8 mouse cellular contexts compared by ENCODE assay signal in genomic region chr19:24173608-24174523, GRCm38 (mm10). TPM values are rescaled to one million over a fixed set of nuclear protein-coding genes. Genes with fewer than 3 reads are reported as not detected.
A peak's percentile ranks its signal among the peaks of the same experiment; 100 is the strongest.
DNase-seq lines count a peak whose midpoint lies in the region; ATAC-seq lines count a peak whose summit lies in the region.

No protein-coding gene starts in this region.

- peak; percentile 90 for DNase-seq in ZHBTc4 (ENCODE audit: low read depth, low spot score)
- peak; percentile 72 to 87 for DNase-seq in cerebellum, postnatal 4 days (ENCODE audit: low spot score in 2 of 2)
- peak; percentile 91 for DNase-seq in gastrocnemius, postnatal 10 days
- DNase-seq in left cerebral cortex, adult 9 months (ENCODE audit: low spot score in 2 of 2), result peak; percentile 74 to 90
- DNase-seq in right cerebral cortex, postnatal 10 days (ENCODE audit: low spot score in 2 of 2), result peak; percentile 92
- DNase-seq in urinary bladder, postnatal 14 days (ENCODE audit: low spot score), result peak; percentile 95

- H3K4me1 ChIP-seq in megakaryocyte, embryonic 14.5 days, result peaks cover 46% of the 10 kb centered on the region

- H3K4me3 ChIP-seq in megakaryocyte, embryonic 14.5 days (replicated peaks), result peak overlapping the region; percentile 94

- ATAC-seq in inflammation-experienced regulatory T-cells, adult 6 months, result peak; percentile 76

- peaks cover 8% of the 10 kb centered on the region for H3K27me3 ChIP-seq in megakaryocyte, embryonic 14.5 days (replicated peaks)

- no peaks in the 10 kb centered on the region for H3K36me3 ChIP-seq in megakaryocyte, embryonic 14.5 days (replicated peaks; ENCODE audit: low read length)

- H3K9me3 ChIP-seq in megakaryocyte, embryonic 14.5 days, result no peaks in the 10 kb centered on the region

RNA-seq across cellular contexts. Expression of gene Tjp2, which starts 51.0 kb away (rescaled TPM):
- total RNA-seq in gastrocnemius, postnatal 10 days (2021), result 10 to 100 TPM in 1 of 2 experiments, 1 to 10 TPM in 1; 10.0 to 12.5 TPM
- 1 to 10 TPM; 5.3 to 9.5 (median 5.4) TPM for polyA plus RNA-seq in inflammation-experienced regulatory T-cells, adult 6 months (2017; shearing (Covaris generic))
- 1.2 and 8.9 TPM in 2 replicates for polyA plus RNA-seq in megakaryocyte, embryonic 14.5 days (2012; ENCODE audit: insufficient read depth, low replicate concordance)

Comparison
In these comparisons a context has a peak if more than half of its experiments do, and no peak if none do; other contexts are left out.
1. Peak in every context shown above with its lines: DNase-seq, ATAC-seq and H3K4me3 ChIP-seq.